Mouse (Mus musculus): ENCODE measurements at regions not wholly inside any gene's neighbourhood (a gene's known extent, or its start where the extent isn't known, plus 50 kb on each side); places are given as distances from the start of the nearest gene placed in this dataset.

- Histone ChIP-seq H3K4me3 (no peak overlapping the region), H3K9ac (no peak overlapping the region), H3K4me1 (replicated peaks) (no peaks in the 10 kb centered on the region), H3K27ac (replicated peaks) (no peak overlapping the region), H3K36me3 (no peaks in the 10 kb centered on the region), H3K4me2 (no peak overlapping the region), H3K9me3 (no peaks in the 10 kb centered on the region), H3K27me3 (no peaks in the 10 kb centered on the region)
- ATAC-seq (ENCODE audit: low read depth), result no peak
- 72% methylated on average over 1 of the region's 1 CpGs for WGBS
Observed at GRCm38 (mm10) chr14:99436051-99436450, 137.6 kb downstream of the Klf5 start.

- H3K27ac ChIP-seq (replicated peaks), result no peak overlapping the region
- H3K4me2 ChIP-seq, result no peak overlapping the region
- H3K9ac ChIP-seq, result no peak overlapping the region
- H3K36me3 ChIP-seq, result no peaks in the 10 kb centered on the region
- ATAC-seq (ENCODE audit: low read depth), result no peak
- no peaks in the 10 kb centered on the region for H3K4me1 ChIP-seq (replicated peaks)
- no peaks in the 10 kb centered on the region for H3K9me3 ChIP-seq
- H3K4me3 ChIP-seq, result no peak overlapping the region
- 75% methylated on average over 5 of the region's 5 CpGs for WGBS
- H3K27me3 ChIP-seq, result no peaks in the 10 kb centered on the region
Observed at GRCm38 (mm10) chr14:99449112-99449511, 150.6 kb downstream of the Klf5 start.

GRCm38 (mm10) chr14:99449870-99450269, 151.4 kb downstream of the Klf5 start:
- 96% methylated on average over 5 of the region's 5 CpGs for WGBS

GRCm38 (mm10) chr14:99451110-99451795, 152.8 kb downstream of the Klf5 start:
- no peaks in the 10 kb centered on the region for H3K36me3 ChIP-seq
- no peaks in the 10 kb centered on the region for H3K9me3 ChIP-seq
- H3K4me1 ChIP-seq (replicated peaks), result no peaks in the 10 kb centered on the region
- no peak for ATAC-seq (ENCODE audit: low read depth)
- H3K27me3 ChIP-seq, result no peaks in the 10 kb centered on the region
- WGBS, result 93% methylated on average over 11 of the region's 11 CpGs
- no peak overlapping the region for H3K9ac ChIP-seq
- no peak overlapping the region for H3K27ac ChIP-seq (replicated peaks)
- H3K4me3 ChIP-seq, result no peak overlapping the region
- no peak overlapping the region for H3K4me2 ChIP-seq

More at GRCm38 (mm10) chr14:99449870-99450269, 151.4 kb downstream of the Klf5 start:
- Histone ChIP-seq H3K36me3 (no peaks in the 10 kb centered on the region), H3K9ac (no peak overlapping the region), H3K4me2 (no peak overlapping the region), H3K27me3 (no peaks in the 10 kb centered on the region), H3K4me1 (replicated peaks) (no peaks in the 10 kb centered on the region), H3K4me3 (no peak overlapping the region), H3K9me3 (no peaks in the 10 kb centered on the region), H3K27ac (replicated peaks) (no peak overlapping the region)
- ATAC-seq (ENCODE audit: low read depth), result no peak

GRCm38 (mm10) chr14:99453916-99454315, 155.4 kb downstream of the Klf5 start:
- Histone ChIP-seq H3K4me2 (no peak overlapping the region), H3K4me3 (no peak overlapping the region), H3K27me3 (no peaks in the 10 kb centered on the region), H3K9me3 (no peaks in the 10 kb centered on the region), H3K4me1 (replicated peaks) (no peaks in the 10 kb centered on the region), H3K27ac (replicated peaks) (no peak overlapping the region), H3K36me3 (no peaks in the 10 kb centered on the region), H3K9ac (no peak overlapping the region)
- ATAC-seq (ENCODE audit: low read depth), result no peak
- WGBS, result 87% methylated on average over 12 of the region's 12 CpGs

- Histone ChIP-seq H3K27ac (replicated peaks) (no peak overlapping the region), H3K4me3 (no peak overlapping the region), H3K4me2 (no peak overlapping the region), H3K4me1 (replicated peaks) (no peaks in the 10 kb centered on the region), H3K9me3 (no peaks in the 10 kb centered on the region), H3K36me3 (no peaks in the 10 kb centered on the region), H3K27me3 (no peaks in the 10 kb centered on the region), H3K9ac (no peak overlapping the region)
- ATAC-seq (ENCODE audit: low read depth), result no peak
- WGBS, result 81% methylated on average over 10 of the region's 10 CpGs
Observed at GRCm38 (mm10) chr14:99456555-99456954, 158.1 kb downstream of the Klf5 start.

- 88% methylated on average over 6 of the region's 6 CpGs for WGBS
- H3K4me2 ChIP-seq, result no peak overlapping the region
- H3K4me3 ChIP-seq, result no peak overlapping the region
Observed at GRCm38 (mm10) chr14:99457573-99457972, 159.1 kb downstream of the Klf5 start.

GRCm38 (mm10) chr14:99472111-99472510, 173.6 kb downstream of the Klf5 start:
- H3K9me3 ChIP-seq, result no peaks in the 10 kb centered on the region
- H3K27ac ChIP-seq (replicated peaks), result no peak overlapping the region
- 78% methylated on average over 2 of the region's 2 CpGs for WGBS
- no peaks in the 10 kb centered on the region for H3K36me3 ChIP-seq
- no peak overlapping the region for H3K4me3 ChIP-seq
- H3K9ac ChIP-seq, result no peak overlapping the region
- H3K4me1 ChIP-seq (replicated peaks), result no peaks in the 10 kb centered on the region
- no peaks in the 10 kb centered on the region for H3K27me3 ChIP-seq
- ATAC-seq (ENCODE audit: low read depth), result no peak
- H3K4me2 ChIP-seq, result no peak overlapping the region

More at GRCm38 (mm10) chr14:99457573-99457972, 159.1 kb downstream of the Klf5 start:
- Histone ChIP-seq H3K36me3 (no peaks in the 10 kb centered on the region), H3K9me3 (no peaks in the 10 kb centered on the region), H3K4me1 (replicated peaks) (no peaks in the 10 kb centered on the region), H3K9ac (no peak overlapping the region), H3K27me3 (no peaks in the 10 kb centered on the region), H3K27ac (replicated peaks) (no peak overlapping the region)
- ATAC-seq (ENCODE audit: low read depth), result no peak

GRCm38 (mm10) chr14:99475271-99475670, 176.8 kb downstream of the Klf5 start:
- Histone ChIP-seq H3K4me1 (replicated peaks) (no peaks in the 10 kb centered on the region), H3K27ac (replicated peaks) (no peak overlapping the region), H3K9ac (no peak overlapping the region), H3K9me3 (no peaks in the 10 kb centered on the region), H3K27me3 (no peaks in the 10 kb centered on the region), H3K36me3 (no peaks in the 10 kb centered on the region), H3K4me2 (no peak overlapping the region), H3K4me3 (no peak overlapping the region)
- no peak for ATAC-seq (ENCODE audit: low read depth)
- WGBS, result 66% methylated on average over 8 of the region's 8 CpGs

- no peaks in the 10 kb centered on the region for H3K36me3 ChIP-seq
- no peaks in the 10 kb centered on the region for H3K4me1 ChIP-seq (replicated peaks)
- no peak for ATAC-seq (ENCODE audit: low read depth)
- no peak overlapping the region for H3K9ac ChIP-seq
- no peak overlapping the region for H3K4me3 ChIP-seq
- no peak overlapping the region for H3K4me2 ChIP-seq
- no peak overlapping the region for H3K27ac ChIP-seq (replicated peaks)
- H3K9me3 ChIP-seq, result no peaks in the 10 kb centered on the region
- no peaks in the 10 kb centered on the region for H3K27me3 ChIP-seq
- WGBS, result 57% methylated on average over 10 of the region's 10 CpGs
Observed at GRCm38 (mm10) chr14:99480325-99481077, 182.0 kb downstream of the Klf5 start.

- Histone ChIP-seq H3K4me2 (no peak overlapping the region), H3K27ac (replicated peaks) (no peak overlapping the region), H3K4me1 (replicated peaks) (no peaks in the 10 kb centered on the region), H3K9ac (no peak overlapping the region), H3K27me3 (no peaks in the 10 kb centered on the region), H3K36me3 (no peaks in the 10 kb centered on the region), H3K4me3 (no peak overlapping the region), H3K9me3 (no peaks in the 10 kb centered on the region)
- WGBS, result 68% methylated on average over 6 of the region's 6 CpGs
- ATAC-seq (ENCODE audit: low read depth), result no peak
Observed at GRCm38 (mm10) chr14:99487981-99488380, 189.5 kb downstream of the Klf5 start.

- Histone ChIP-seq H3K4me2 (no peak overlapping the region), H3K27ac (replicated peaks) (no peak overlapping the region), H3K4me3 (no peak overlapping the region), H3K4me1 (replicated peaks) (no peaks in the 10 kb centered on the region), H3K36me3 (no peaks in the 10 kb centered on the region), H3K9ac (no peak overlapping the region), H3K27me3 (no peaks in the 10 kb centered on the region), H3K9me3 (no peaks in the 10 kb centered on the region)
- 88% methylated on average over 4 of the region's 4 CpGs for WGBS
- ATAC-seq (ENCODE audit: low read depth), result no peak
Observed at GRCm38 (mm10) chr14:99493197-99493596, 194.7 kb downstream of the Klf5 start.
